Mouse (Mus musculus): ENCODE data around the gene Slc22a1. TPM values are rescaled to one million over a fixed set of nuclear protein-coding genes. Genes with fewer than 3 reads are reported as not detected.

Slc22a1 gene
- total and polyA plus RNA-seq, 2 experiments from 2014 or later, result 33.5 TPM; not detected in 1

- H3K4me2 ChIP-seq (ENCODE audit: low read depth, low read length), result no peak overlapping the region
- 40% methylated on average over 7 of the region's 7 CpGs for WGBS
- no peak for DNase-seq (ENCODE audit: low spot score)
- peaks cover 87% of the 10 kb centered on the region for H3K36me3 ChIP-seq (replicated peaks; ENCODE audit: control insufficient read depth, insufficient read depth, low read length)
- H3K9me3 ChIP-seq (replicated peaks; ENCODE audit: control insufficient read depth, low read length), result no peaks in the 10 kb centered on the region
- no peak overlapping the region for H3K9ac ChIP-seq (replicated peaks; ENCODE audit: low read depth, low read length)
- peak overlapping the region; percentile 63 for H3K27ac ChIP-seq (ENCODE audit: low read depth)
- H3K4me3 ChIP-seq (ENCODE audit: low read depth, low read length), result no peak overlapping the region
- H3K27me3 ChIP-seq (ENCODE audit: control insufficient read depth, insufficient read depth, low read length), result no peaks in the 10 kb centered on the region
- ATAC-seq (ENCODE audit: insufficient read depth, low read depth), result no peak
- peaks cover 37% of the 10 kb centered on the region for H3K4me1 ChIP-seq (ENCODE audit: control insufficient read depth, insufficient read depth)
- TF ChIP-seq EP300 (IDR thresholded peaks at IDR 0.05; ENCODE audit: low read depth) (no peak), CTCF (IDR thresholded peaks at IDR 0.05; ENCODE audit: low read depth) (no peak)
Measured at GRCm38 (mm10) chr17:12718251-12718650, 42.6 kb upstream of the Slc22a1 start.

DNA sequence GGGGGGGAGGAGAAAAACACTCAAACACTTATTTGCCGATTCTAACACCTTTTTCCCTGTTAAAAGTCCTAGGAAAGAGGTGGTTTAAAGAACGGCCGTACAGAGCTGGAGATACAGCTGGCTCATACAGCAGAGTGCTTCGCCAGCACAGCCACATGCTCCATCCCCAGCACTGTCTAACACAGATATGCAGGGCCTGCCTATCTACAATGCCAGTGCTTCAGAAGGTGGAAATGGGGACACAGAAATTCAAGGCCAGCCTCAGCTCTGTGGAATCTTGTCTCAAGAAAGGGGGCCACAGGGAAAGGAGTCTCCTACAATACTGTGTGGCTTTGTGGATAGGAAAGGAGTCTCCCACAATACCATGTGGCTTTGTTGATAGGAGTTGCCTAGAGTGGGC, 41.8 kb upstream of the Slc22a1 start:
- Histone ChIP-seq H3K4me2 (ENCODE audit: low read depth, low read length) (no peak overlapping the region), H3K4me1 (ENCODE audit: control insufficient read depth, insufficient read depth) (peaks cover 31% of the 10 kb centered on the region), H3K27ac (ENCODE audit: low read depth) (peak overlapping the region; percentile 63), H3K27me3 (ENCODE audit: control insufficient read depth, insufficient read depth, low read length) (no peaks in the 10 kb centered on the region), H3K4me3 (ENCODE audit: low read depth, low read length) (no peak overlapping the region), H3K9me3 (replicated peaks; ENCODE audit: control insufficient read depth, low read length) (no peaks in the 10 kb centered on the region), H3K9ac (replicated peaks; ENCODE audit: low read depth, low read length) (no peak overlapping the region), H3K36me3 (replicated peaks; ENCODE audit: control insufficient read depth, insufficient read depth, low read length) (peaks cover 88% of the 10 kb centered on the region)
- TF ChIP-seq EP300 (IDR thresholded peaks at IDR 0.05; ENCODE audit: low read depth) (no peak), CTCF (IDR thresholded peaks at IDR 0.05; ENCODE audit: low read depth) (no peak)
- peak; percentile 33; the same call in 1 of the 2 replicates for ATAC-seq (ENCODE audit: insufficient read depth, low read depth)
- no peak for DNase-seq (ENCODE audit: low spot score)
- 34% methylated on average over 4 of the region's 4 CpGs for WGBS

DNA sequence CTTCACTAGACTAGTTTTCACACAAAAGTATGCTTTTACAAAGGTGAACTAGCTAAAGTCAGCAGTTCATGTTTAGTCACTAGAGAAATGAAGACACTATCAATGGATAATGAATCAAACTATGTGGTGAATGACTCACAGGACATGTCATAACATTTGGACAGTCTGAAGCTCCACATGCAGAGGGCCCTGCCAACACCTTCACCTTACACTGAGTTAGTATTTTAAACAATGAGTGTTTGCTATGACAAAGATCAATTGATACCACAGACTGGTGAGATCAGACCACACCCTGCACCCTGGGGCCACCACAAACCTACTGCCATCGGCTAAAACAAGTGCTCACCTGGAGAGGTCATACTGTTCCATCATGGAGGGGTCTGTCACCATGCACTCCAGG, 39.4 kb upstream of the Slc22a1 start:
- no peak for ATAC-seq (ENCODE audit: insufficient read depth, low read depth)
- DNase-seq (ENCODE audit: low spot score), result no peak
- 53% methylated on average over 1 of the region's 1 CpGs for WGBS

GRCm38 (mm10) chr17:12714080-12714561, 38.5 kb upstream of the Slc22a1 start:
- Histone ChIP-seq H3K4me3 (ENCODE audit: low read depth, low read length) (no peak overlapping the region), H3K4me2 (ENCODE audit: low read depth, low read length) (no peak overlapping the region), H3K9me3 (replicated peaks; ENCODE audit: control insufficient read depth, low read length) (no peaks in the 10 kb centered on the region), H3K9ac (replicated peaks; ENCODE audit: low read depth, low read length) (no peak overlapping the region), H3K27me3 (ENCODE audit: control insufficient read depth, insufficient read depth, low read length) (no peaks in the 10 kb centered on the region), H3K27ac (ENCODE audit: low read depth) (peak overlapping the region; percentile 3; the same call in 1 of the 2 replicates), H3K36me3 (replicated peaks; ENCODE audit: control insufficient read depth, insufficient read depth, low read length) (peaks cover 99% of the 10 kb centered on the region), H3K4me1 (ENCODE audit: control insufficient read depth, insufficient read depth) (peaks cover 15% of the 10 kb centered on the region; the same call in 1 of the 2 replicates)
- WGBS, result 52% methylated on average over 5 of the region's 5 CpGs
- DNase-seq (ENCODE audit: low spot score), result no peak
- ATAC-seq (ENCODE audit: insufficient read depth, low read depth), result no peak
- peak; percentile 50 for TF ChIP-seq CTCF (IDR thresholded peaks at IDR 0.05; ENCODE audit: low read depth)
- TF ChIP-seq EP300 (IDR thresholded peaks at IDR 0.05; ENCODE audit: low read depth), result no peak

More for the DNA sequence above, 39.4 kb upstream of the Slc22a1 start:
- H3K9me3 ChIP-seq (replicated peaks; ENCODE audit: control insufficient read depth, low read length), result no peaks in the 10 kb centered on the region
- no peak overlapping the region for H3K4me2 ChIP-seq (ENCODE audit: low read depth, low read length)
- H3K4me1 ChIP-seq (ENCODE audit: control insufficient read depth, insufficient read depth), result peaks cover 18% of the 10 kb centered on the region
- no peak for TF ChIP-seq CTCF (IDR thresholded peaks at IDR 0.05; ENCODE audit: low read depth)
- no peak overlapping the region for H3K9ac ChIP-seq (replicated peaks; ENCODE audit: low read depth, low read length)
- no peak overlapping the region for H3K27ac ChIP-seq (ENCODE audit: low read depth)
- H3K36me3 ChIP-seq (replicated peaks; ENCODE audit: control insufficient read depth, insufficient read depth, low read length), result peaks cover 99% of the 10 kb centered on the region
- H3K4me3 ChIP-seq (ENCODE audit: low read depth, low read length), result no peak overlapping the region
- H3K27me3 ChIP-seq (ENCODE audit: control insufficient read depth, insufficient read depth, low read length), result no peaks in the 10 kb centered on the region

DNA sequence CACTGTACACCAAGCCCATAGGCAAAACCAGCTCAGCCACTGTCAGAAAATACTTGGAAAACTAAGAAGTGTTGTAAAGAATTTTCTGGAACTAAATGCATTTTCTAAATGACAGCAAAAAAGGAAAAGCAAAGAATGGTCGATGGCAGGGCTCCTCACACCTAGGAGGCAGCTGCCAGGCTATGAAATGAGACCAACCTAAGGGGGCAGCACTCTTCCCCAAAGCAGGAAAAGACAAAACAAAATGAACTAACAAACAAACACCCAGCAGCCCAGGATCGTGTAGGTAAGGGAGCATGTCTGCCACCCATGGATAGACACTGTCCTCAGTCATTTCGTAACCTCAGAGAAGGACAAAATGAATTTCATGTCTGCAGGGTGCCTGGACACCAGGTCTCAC, 37.4 kb upstream of the Slc22a1 start:
- no peak overlapping the region for H3K4me3 ChIP-seq (ENCODE audit: low read depth, low read length)
- 73% methylated on average over 3 of the region's 3 CpGs for WGBS
- no peak overlapping the region for H3K9ac ChIP-seq (replicated peaks; ENCODE audit: low read depth, low read length)
- peaks cover 14% of the 10 kb centered on the region; the same call in 1 of the 2 replicates for H3K4me1 ChIP-seq (ENCODE audit: control insufficient read depth, insufficient read depth)
- DNase-seq (ENCODE audit: low spot score) (no peak), ATAC-seq (ENCODE audit: insufficient read depth, low read depth) (no peak)
- peaks cover 98% of the 10 kb centered on the region for H3K36me3 ChIP-seq (replicated peaks; ENCODE audit: control insufficient read depth, insufficient read depth, low read length)
- TF ChIP-seq EP300 (IDR thresholded peaks at IDR 0.05; ENCODE audit: low read depth) (no peak), CTCF (IDR thresholded peaks at IDR 0.05; ENCODE audit: low read depth) (no peak)
- H3K9me3 ChIP-seq (replicated peaks; ENCODE audit: control insufficient read depth, low read length), result no peaks in the 10 kb centered on the region
- no peaks in the 10 kb centered on the region for H3K27me3 ChIP-seq (ENCODE audit: control insufficient read depth, insufficient read depth, low read length)
- no peak overlapping the region for H3K27ac ChIP-seq (ENCODE audit: low read depth)
- H3K4me2 ChIP-seq (ENCODE audit: low read depth, low read length), result no peak overlapping the region

DNA sequence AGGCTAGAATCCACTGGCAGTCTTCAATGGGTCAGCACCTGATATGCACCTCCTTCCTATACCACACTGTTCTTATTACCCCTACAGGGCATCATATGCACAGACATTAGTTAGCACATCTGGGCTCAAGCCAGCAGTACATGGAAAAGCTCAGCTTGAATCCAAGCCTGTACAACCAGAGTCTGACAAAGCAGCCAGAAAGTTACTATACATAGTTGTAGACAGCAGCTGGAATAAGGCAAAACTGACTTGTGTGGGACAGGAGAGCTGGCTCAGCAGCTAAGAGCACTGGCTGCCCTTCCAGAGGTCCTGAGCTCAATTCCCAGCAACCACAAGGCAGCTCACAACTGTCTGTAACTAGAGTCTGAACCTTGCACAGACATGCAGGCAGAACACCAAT, 36.6 kb upstream of the Slc22a1 start:
- Histone ChIP-seq H3K4me1 (ENCODE audit: control insufficient read depth, insufficient read depth) (0 out of 2 replicates have a peak, but pooled peaks cover 6% of the 10 kb centered on the region), H3K27me3 (ENCODE audit: control insufficient read depth, insufficient read depth, low read length) (no peaks in the 10 kb centered on the region), H3K9ac (replicated peaks; ENCODE audit: low read depth, low read length) (no peak overlapping the region), H3K36me3 (replicated peaks; ENCODE audit: control insufficient read depth, insufficient read depth, low read length) (peaks cover 96% of the 10 kb centered on the region), H3K4me2 (ENCODE audit: low read depth, low read length) (no peak overlapping the region), H3K4me3 (ENCODE audit: low read depth, low read length) (no peak overlapping the region), H3K9me3 (replicated peaks; ENCODE audit: control insufficient read depth, low read length) (no peaks in the 10 kb centered on the region), H3K27ac (ENCODE audit: low read depth) (no peak overlapping the region)
- TF ChIP-seq CTCF (IDR thresholded peaks at IDR 0.05; ENCODE audit: low read depth) (no peak), EP300 (IDR thresholded peaks at IDR 0.05; ENCODE audit: low read depth) (no peak)
- no peak for ATAC-seq (ENCODE audit: insufficient read depth, low read depth)
- DNase-seq (ENCODE audit: low spot score), result no peak

Measured in heart, postnatal 0 days (tissue).